Mouse (Mus musculus): ENCODE data around the gene Map3k3.

Gene Map3k3

DNA sequence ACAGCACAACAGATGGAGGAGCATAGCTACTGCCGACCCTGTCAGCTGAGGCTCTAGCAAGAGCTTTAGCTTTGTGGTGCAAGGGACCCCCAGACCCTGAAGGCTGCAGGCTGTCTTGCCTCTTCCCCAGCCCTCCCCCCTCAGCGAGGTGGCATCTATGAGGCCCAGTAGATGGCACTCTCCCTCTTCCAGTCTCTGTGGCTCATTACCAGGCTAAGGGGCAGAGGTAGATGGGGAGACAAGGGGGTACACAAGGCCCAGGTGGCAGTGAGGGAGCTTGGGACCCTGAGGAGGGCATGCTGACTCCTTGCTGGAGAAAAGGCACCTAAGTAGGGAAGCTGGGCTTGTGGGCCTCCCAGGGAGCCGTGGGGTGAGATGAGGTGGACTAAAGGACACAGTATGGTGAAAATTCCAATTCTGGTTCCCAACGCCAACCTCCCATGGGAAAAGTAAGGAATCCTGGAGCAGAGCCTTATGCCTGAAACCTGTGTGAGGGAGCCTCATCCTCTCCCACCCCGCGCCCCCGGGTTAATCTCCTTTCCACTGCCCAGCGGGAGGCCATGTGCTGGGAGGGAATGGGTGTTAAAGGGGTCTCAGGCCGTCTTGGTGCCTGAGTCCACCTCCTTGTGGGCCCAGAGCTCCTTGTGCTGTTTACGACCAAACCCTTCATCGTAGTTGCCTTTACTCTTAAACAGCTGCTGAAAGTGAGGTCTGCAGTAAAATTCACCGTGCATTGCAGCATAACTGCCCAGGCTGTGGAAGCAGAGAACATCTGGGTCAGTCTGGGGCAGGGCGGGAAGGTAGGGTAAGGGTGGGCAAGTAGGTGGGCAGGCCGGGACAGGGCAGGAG lies 73.9 kb downstream of the Map3k3 start:
- CTCF ChIA-PET, result interaction anchor here (0.9 to 1.4 kb wide), 3 partner anchors 13 to 33 kb away, joined by 3 to 4 read pairs (median 3); no protein-coding TSS in a partner anchor

DNA sequence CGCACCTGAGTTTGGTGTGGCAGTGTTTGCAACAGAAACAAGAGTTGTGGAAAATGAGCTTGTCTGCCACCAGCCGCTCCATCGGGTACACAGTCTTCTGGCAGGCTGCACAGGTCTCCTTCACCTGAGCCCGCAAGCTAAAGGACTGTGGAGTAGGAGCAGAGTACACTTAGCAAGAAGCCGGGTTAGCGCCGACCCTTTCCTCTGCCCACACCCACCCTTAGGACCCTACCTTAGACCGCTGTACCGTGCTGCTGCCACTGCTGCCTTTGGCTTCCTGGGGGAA lies 74.5 kb downstream of the Map3k3 start:
- CTCF ChIA-PET, result interaction anchor here (1.2 to 1.4 kb wide), 2 partner anchors 12 to 15 kb away, joined by 3 to 4 read pairs; no protein-coding TSS in a partner anchor

DNA sequence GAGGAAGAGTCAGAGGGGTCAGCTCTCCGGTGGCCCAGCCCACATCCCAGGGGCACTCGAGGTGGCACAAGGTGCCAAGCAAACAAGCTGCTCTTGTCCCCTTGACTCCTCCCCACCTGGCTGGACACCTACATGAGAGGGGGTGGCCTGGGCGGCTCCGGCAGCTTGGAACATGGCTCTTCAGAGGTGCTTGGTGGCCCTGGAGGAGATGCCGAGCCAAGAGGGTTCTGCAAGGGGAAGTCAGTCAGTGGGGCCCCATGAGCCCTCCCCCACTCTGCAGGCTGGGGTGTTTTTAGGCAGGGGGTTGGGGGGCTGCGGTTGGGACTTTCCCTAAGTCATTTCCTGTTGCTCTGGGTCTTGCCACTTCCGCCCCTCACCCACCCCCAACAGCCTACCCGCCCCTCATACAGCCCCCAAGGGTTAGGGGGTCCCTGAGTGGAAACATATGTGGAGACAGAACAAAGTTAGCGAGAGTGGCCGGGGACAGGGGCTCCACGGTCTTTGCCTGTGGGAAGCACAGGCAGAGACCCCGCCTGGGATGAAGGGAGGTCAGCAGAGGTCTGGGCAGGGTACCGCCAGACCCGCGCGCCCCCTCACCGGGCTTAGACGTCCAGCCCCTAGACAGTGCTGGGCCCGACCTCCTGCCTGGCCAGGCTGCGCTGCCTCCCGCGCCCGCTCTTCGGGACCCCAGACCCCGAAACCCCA lies 75.0 kb downstream of the Map3k3 start:
- CTCF ChIA-PET, result interaction anchor here (1.4 kb wide), 1 partner anchor 11 kb away, joined by 4 read pairs; no protein-coding TSS in a partner anchor

DNA sequence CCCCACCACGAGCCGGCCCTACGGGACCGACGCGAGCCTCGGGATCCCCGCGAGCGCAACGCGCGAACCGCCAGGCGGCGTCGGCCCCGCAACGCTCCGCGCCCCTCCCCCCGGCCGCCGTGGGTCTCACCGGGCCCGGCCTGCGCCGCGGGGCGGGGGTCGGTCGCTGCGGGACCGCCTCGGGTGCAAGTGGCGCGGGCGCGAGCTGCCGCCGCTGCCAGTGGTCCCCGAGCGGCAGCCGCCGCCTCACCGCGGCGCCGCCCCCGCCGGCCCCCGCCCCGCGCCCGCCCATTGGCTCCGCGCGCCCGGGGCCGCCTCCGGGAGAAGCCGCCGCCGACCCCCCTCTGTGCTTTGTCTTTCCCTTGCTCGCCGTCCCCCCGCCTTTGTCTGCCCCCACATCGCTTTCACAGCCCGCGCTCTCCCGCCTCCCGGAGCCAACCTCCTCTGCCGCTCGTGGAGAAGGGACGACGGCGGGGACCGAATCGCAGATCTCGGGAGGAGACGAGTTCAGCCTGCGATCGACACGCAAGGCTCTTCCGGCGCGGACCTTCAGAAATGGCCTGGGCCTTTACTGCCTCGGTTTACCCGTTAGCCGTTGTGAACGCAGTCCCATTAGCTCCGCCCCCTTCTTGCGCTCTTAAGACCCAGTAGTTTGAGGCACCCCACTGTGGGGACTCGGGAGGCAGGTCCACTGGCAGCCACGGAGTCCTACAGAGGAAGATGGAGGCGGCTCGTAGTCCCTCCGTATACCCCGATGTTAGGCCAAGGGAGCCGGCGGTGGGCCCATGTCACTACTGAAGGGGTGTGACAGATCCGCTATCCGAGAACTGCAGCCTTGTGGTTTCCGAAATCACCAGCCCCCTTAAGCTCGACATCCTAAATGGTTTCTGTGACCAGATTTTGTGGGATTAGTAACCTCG lies 75.8 kb downstream of the Map3k3 start:
- CTCF ChIA-PET, result interaction anchor here (0.5 to 0.7 kb wide), 2 partner anchors 13 to 47 kb away, joined by 3 read pairs; no protein-coding TSS in a partner anchor

GRCm38 (mm10) chr11:106160841-106161721 lies 76.7 kb downstream of the Map3k3 start, which contains the start of the genes Gm10840 and Limd2:
Gene Gm10840, plus strand, starts transcription at chr11:106160850.
Gene Limd2, minus strand, starts transcription at chr11:106160860.
- CTCF ChIA-PET, result interaction anchor here (0.5 to 0.9 kb wide), 5 partner anchors 9 to 67 kb away, joined by 3 to 7 read pairs (median 3); no protein-coding TSS in a partner anchor

DNA sequence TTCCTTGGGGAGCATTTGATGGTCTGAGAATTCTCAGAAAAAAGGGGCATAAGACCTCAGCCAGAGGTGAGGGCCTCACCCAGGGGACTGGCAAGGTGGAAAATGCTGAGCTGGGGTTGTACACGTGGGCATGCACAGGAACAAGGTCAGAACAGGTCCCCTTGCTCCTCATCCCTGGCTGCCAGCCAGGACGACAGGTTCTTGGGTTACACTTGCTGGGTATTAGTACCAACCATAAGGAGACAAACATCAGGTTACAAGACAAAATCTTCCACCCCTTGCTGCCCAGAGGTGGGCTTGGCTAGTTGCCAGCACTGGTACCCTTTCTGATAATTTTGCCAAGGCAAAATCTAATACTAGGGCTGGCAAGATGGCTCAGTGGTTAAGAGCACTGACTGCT lies 77.8 kb downstream of the Map3k3 start:
- CTCF ChIA-PET, result interaction anchor here (0.5 to 0.9 kb wide), 2 partner anchors 8 to 16 kb away, joined by 3 to 7 read pairs; no protein-coding TSS in a partner anchor

GRCm38 (mm10) chr11:106163546-106163945 lies 79.1 kb downstream of the Map3k3 start:
- CTCF ChIA-PET, result interaction anchor here (0.9 kb wide), 1 partner anchor 32 kb away, joined by 3 read pairs; no protein-coding TSS in a partner anchor

GRCm38 (mm10) chr11:106164601-106165180 lies 80.3 kb downstream of the Map3k3 start:
- CTCF ChIA-PET, result interaction anchor here (0.9 kb wide), 1 partner anchor 31 kb away, joined by 3 read pairs; no protein-coding TSS in a partner anchor

DNA sequence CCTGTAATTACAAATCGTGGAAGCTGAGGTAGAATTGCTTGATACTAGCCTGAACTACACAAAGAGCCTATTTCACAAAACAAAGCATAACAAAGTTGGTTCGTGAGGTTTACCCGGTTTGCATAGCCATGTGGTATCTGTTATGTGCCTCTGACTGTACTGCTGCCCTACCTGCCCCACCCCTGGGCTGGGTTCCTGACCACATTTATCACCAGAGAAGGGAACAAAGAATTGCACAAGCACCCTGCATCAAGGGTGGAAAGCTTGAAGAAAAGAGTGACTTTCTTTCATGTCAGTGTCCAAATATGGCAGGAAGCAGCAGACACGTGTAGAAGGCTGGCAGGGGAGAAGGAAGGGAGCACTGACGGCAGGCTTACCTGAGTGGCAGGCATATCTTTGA lies 83.0 kb downstream of the Map3k3 start:
- CTCF ChIA-PET, result interaction anchor here (0.6 kb wide), 1 partner anchor 27 kb away, joined by 6 read pairs; no protein-coding TSS in a partner anchor

DNA sequence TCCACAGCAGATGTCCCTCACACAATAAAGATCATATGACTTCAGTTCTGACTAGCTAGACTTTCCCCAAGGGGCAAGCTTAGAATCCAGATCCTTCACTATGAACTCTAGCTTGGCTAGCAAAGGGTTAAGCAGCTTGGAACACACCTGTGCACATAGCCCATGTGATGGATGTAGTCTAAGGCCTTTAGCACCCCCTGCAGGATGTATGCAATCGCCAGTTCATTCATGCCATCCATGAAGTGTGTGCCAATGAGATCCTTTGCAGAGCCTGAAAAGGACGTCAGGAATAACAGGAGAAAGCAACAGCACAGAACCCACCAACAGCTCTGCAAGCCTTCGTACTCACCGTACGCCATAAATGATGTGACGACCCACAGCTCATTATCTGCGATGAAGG lies 86.4 kb downstream of the Map3k3 start:
- CTCF ChIA-PET, result interaction anchor here (0.7 to 1.4 kb wide), 3 partner anchors 9 to 170 kb away, joined by 4 to 8 read pairs (median 7); no protein-coding TSS in a partner anchor

DNA sequence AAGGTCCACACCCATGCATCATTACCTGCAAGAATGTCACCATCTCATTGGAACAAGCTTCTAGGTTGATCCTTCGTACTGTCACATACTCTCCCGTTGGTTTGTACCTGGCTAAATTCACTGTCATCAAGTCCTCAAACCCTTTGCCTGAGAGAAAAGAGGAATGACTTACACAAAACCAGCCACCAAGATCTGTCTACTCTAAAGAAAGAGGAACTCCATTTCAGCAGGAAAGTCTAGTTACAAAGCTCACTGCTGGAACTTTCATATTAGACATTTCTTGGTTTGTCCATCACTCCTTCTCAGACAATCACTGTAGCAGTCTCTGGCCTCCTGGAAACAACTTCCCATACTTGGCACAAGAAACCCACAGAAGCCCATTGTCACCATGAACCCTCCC lies 88.8 kb downstream of the Map3k3 start:
- CTCF ChIA-PET, result interaction anchor here (0.6 kb wide), 1 partner anchor 12 kb away, joined by 3 read pairs; the partner anchor contains the start of genes Gm10840 and Limd2

- CTCF ChIA-PET, result no interaction called here
Measured at GRCm38 (mm10) chr11:106174372-106174771, 90.0 kb downstream of the Map3k3 start.

DNA sequence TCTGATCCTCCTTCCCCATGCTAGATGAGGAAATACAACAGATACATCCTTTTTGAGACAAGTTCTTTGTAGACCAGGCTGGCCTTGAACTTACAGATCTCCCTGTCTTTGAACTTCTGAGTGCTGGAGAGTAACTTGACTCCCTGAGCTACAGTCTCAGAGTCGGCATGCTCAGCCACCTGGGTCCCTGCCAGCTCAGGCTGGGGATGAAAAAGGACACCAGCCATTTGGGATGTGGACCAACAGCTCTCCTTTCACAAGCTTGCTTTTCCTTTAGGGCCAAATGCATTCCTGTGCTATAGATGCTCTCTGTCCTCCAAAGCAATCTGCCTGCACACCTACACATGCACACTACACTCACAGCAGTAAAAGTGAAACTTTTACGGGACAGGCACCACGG lies 90.7 kb downstream of the Map3k3 start:
- CTCF ChIA-PET, result no interaction called here

DNA sequence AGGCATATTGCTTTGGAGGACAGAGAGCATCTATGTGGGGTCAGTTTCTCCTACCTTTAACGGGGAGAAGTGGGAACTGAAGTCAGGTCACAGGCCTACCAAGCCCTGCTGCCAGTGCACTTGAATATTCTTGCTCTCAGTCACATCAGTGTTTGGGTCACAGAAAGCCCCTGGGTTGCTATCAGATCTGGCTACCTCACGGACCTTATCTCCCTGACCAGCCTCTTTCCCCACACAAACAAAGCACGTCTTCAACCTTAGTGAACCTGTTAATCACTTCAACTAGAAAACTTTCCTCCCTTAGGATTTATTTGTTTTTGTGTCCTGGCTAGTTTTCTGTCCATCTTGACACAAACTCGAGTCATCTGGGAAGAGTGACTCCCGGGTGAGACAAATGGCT lies 92.0 kb downstream of the Map3k3 start:
- CTCF ChIA-PET, result no interaction called here

- CTCF ChIA-PET, result no interaction called here
Measured at GRCm38 (mm10) chr11:106178036-106178782, 93.8 kb downstream of the Map3k3 start.

GRCm38 (mm10) chr11:106179711-106180448 lies 95.5 kb downstream of the Map3k3 start:
- CTCF ChIA-PET, result no interaction called here

- CTCF ChIA-PET, result no interaction called here
Measured at GRCm38 (mm10) chr11:106180449-106180801, 96.0 kb downstream of the Map3k3 start.

DNA sequence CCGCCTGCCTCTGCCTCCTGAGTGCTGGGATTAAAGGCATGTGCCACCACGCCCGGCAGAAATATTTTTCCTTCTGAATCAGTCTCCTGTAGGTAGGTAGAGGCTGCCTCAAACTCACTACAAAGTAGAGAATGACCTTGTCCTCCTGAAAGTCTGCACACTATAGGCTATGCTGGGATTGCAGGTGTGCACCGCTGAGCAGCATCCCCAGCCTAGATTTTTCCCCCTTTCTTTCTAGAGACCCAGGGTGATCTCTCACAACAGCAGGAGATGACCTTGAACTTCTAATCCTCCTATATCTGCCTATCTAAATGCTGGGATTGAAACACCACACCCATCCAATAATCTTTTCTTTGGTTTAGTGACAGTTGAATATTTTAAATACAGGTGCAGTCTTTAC lies 102.9 kb downstream of the Map3k3 start:
- CTCF ChIA-PET, result no interaction called here
